Mouse (Mus musculus) heart, postnatal 0 days (tissue): ENCODE data around the gene Cep70. TPM values are rescaled to one million over a fixed set of nuclear protein-coding genes. Genes with fewer than 3 reads are reported as not detected.

Experiments
- ATAC-seq: fragments of 200-750 bp; cut with Nextera tagmentation; 2 replicates; pipeline ENCODE4 v1.8.0; 2017; ENCODE audit warnings: low read depth, moderate number of reproducible peaks, moderate library complexity; ENCODE audit not compliant: insufficient read depth
- DNase-seq: peaks from one replicate; pipeline ENCODE4 v3.0.0-alpha.2; 2016; ENCODE audit warnings: low spot score
- H3K27ac ChIP-seq: fragments of 300-500 bp; sonication (generic); 2 replicates; pipeline ENCODE4 v1.5.1; 2014; ENCODE audit warnings: low read depth, mild to moderate bottlenecking
- H3K27me3 ChIP-seq: fragments of 300-500 bp; sonication (generic); 2 replicates; pipeline ENCODE4 v1.6.1; 2014; ENCODE audit warnings: low read length, mixed read lengths; ENCODE audit not compliant: control insufficient read depth, insufficient read depth
- H3K36me3 ChIP-seq: fragments of 300-500 bp; sonication (generic); replicated peaks from 2 replicates; pipeline ENCODE4 v1.6.1; 2014; ENCODE audit warnings: low read length, mixed read lengths; ENCODE audit not compliant: control insufficient read depth, insufficient read depth
- H3K4me1 ChIP-seq: fragments of 300-500 bp; sonication (generic); 2 replicates; pipeline ENCODE4 v1.6.1; 2014; ENCODE audit warnings: antibody characterized with exemption; ENCODE audit not compliant: control insufficient read depth, insufficient read depth
- H3K4me2 ChIP-seq: fragments of 300-500 bp; sonication (generic); 2 replicates; pipeline ENCODE4 v1.6.1; 2014; ENCODE audit warnings: low read depth, mild to moderate bottlenecking, low read length, moderate library complexity
- H3K4me3 ChIP-seq: fragments of 300-500 bp; sonication (generic); 2 replicates; pipeline ENCODE4 v1.5.1; 2014; ENCODE audit warnings: low read depth, low read length
- H3K9ac ChIP-seq: fragments of 300-500 bp; sonication (generic); replicated peaks from 2 replicates; pipeline ENCODE4 v1.6.1; 2014; ENCODE audit warnings: low read depth, low read length, mixed read lengths
- H3K9me3 ChIP-seq: fragments of 300-500 bp; sonication (generic); replicated peaks from 2 replicates; pipeline ENCODE4 v1.6.1; 2016; ENCODE audit warnings: low read length; ENCODE audit not compliant: control insufficient read depth
- CTCF ChIP-seq: IDR thresholded peaks from 2 replicates; pipeline ENCODE4 v1.5.1; 2016; ENCODE audit warnings: antibody characterized with exemption, control low read depth, low read depth
- EP300 ChIP-seq: IDR thresholded peaks from 2 replicates; pipeline ENCODE4 v1.6.1; 2016; ENCODE audit warnings: antibody characterized with exemption, low read depth
- WGBS: fragments of 180-500 bp; shearing (Covaris S2); extraction: QIAGEN DNeasy Blood & Tissue Kit; methylation state at CpG from one replicate; pipeline ENCODE4 v1.1.7; 2014; 5-methylcytosine and 5-hydroxymethylcytosine counted together
- polyA plus RNA-seq: library from polyadenylated mRNA; unstranded; fragments of >200 nt; fragmentation: Nextera tagmentation; extraction: Ambion mirVana; gene quantifications from 2 replicates; pipeline ENCODE4 v1.2.1, GENCODE M21; 2015
- total RNA-seq: library from RNA; depleted of rRNA; stranded (reverse); fragments of >200 nt; gene quantifications from 2 replicates; pipeline ENCODE4 v1.2.3, GENCODE M21; 2014; ENCODE audit warnings: low replicate concordance; rRNA removed

Cep70 gene
- total and polyA plus RNA-seq, 2 experiments from 2014 or later, result 16.1 to 68.0 TPM

- Histone ChIP-seq H3K4me3 (no peak overlapping the region), H3K4me2 (no peak overlapping the region), H3K4me1 (no peaks in the 10 kb centered on the region), H3K36me3 (no peaks in the 10 kb centered on the region), H3K9me3 (no peaks in the 10 kb centered on the region), H3K27ac (no peak overlapping the region), H3K9ac (no peak overlapping the region), H3K27me3 (no peaks in the 10 kb centered on the region)
- no peak for DNase-seq
- 91% methylated on average over 1 of the region's 1 CpGs for WGBS
- ATAC-seq, result no peak
- TF ChIP-seq EP300, result no peak
- no peak for TF ChIP-seq CTCF
Observed at GRCm38 (mm10) chr9:99338293-99338692, 95.1 kb downstream of the Cep70 start.

GRCm38 (mm10) chr9:99339182-99339581, 96.0 kb downstream of the Cep70 start:
- H3K27ac ChIP-seq, result no peak overlapping the region
- H3K4me1 ChIP-seq, result no peaks in the 10 kb centered on the region
- no peak overlapping the region for H3K9ac ChIP-seq
- WGBS, result 81% methylated on average over 1 of the region's 1 CpGs
- H3K36me3 ChIP-seq, result no peaks in the 10 kb centered on the region
- ATAC-seq (no peak), DNase-seq (no peak)
- TF ChIP-seq CTCF, result peak; percentile 26
- no peak for TF ChIP-seq EP300
- no peak overlapping the region for H3K4me2 ChIP-seq
- H3K9me3 ChIP-seq, result no peaks in the 10 kb centered on the region
- H3K27me3 ChIP-seq, result no peaks in the 10 kb centered on the region
- H3K4me3 ChIP-seq, result no peak overlapping the region

DNA sequence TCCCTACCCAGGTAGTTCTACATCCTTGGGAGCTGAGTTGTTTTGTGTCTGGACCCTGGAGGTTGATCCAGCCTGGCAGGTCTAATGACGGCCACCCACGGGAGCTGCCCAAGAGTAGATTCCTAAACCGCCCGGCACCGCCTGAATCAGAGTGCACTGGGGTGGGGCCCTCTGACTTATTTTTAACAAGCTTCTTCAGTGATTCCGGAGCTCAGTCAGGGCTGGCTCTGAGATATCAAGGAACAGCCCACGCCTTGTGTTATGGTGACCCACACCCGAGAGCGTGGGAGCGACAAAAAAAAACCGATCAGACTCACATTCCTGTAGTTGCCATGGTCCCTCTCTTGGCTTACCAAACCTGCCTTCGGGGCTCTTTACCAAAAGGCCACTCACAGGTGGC, 97.0 kb downstream of the Cep70 start:
- Histone ChIP-seq H3K9me3 (no peaks in the 10 kb centered on the region), H3K36me3 (no peaks in the 10 kb centered on the region), H3K4me2 (no peak overlapping the region), H3K4me3 (no peak overlapping the region), H3K4me1 (no peaks in the 10 kb centered on the region), H3K27ac (no peak overlapping the region), H3K9ac (no peak overlapping the region), H3K27me3 (no peaks in the 10 kb centered on the region)
- WGBS, result 34% methylated on average over 12 of the region's 12 CpGs
- ATAC-seq (no peak), DNase-seq (no peak)
- TF ChIP-seq EP300 (no peak), CTCF (no peak)

GRCm38 (mm10) chr9:99341600-99341999, 98.4 kb downstream of the Cep70 start:
- ATAC-seq (no peak), DNase-seq (no peak)
- Histone ChIP-seq H3K4me1 (no peaks in the 10 kb centered on the region), H3K4me2 (no peak overlapping the region), H3K4me3 (no peak overlapping the region), H3K27ac (no peak overlapping the region), H3K9me3 (no peaks in the 10 kb centered on the region), H3K27me3 (no peaks in the 10 kb centered on the region), H3K9ac (no peak overlapping the region), H3K36me3 (no peaks in the 10 kb centered on the region)
- 20% methylated on average over 3 of the region's 3 CpGs for WGBS
- no peak for TF ChIP-seq CTCF
- no peak for TF ChIP-seq EP300

DNA sequence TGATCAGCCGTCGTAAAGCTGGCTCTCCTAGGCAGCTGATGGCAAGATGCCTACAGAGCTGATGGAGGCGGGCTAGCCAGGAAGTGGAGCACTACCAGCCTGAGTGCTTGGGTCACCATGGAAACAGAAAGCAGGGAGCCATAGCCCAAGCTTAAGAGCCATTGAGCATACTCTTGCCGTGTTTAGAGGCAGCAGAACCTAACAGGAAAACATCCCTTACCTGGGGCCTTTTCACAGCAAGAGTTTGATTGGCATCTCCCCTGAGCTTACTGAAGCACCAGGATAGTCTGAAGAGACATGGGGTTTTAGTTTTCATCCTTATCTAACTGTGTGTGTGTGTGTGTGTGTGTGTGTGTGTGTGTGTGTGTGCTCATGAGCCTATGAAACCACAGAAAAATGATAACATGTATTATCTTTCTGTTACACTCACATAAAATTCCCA, 102.2 kb downstream of the Cep70 start:
- Histone ChIP-seq H3K9ac (no peak overlapping the region), H3K27ac (no peak overlapping the region), H3K4me1 (no peaks in the 10 kb centered on the region), H3K27me3 (no peaks in the 10 kb centered on the region), H3K4me2 (no peak overlapping the region), H3K4me3 (no peak overlapping the region), H3K9me3 (no peaks in the 10 kb centered on the region), H3K36me3 (no peaks in the 10 kb centered on the region)
- ATAC-seq (no peak), DNase-seq (no peak)
- TF ChIP-seq EP300 (no peak), CTCF (no peak)
- 39% methylated on average over 4 of the region's 4 CpGs for WGBS

Other genes with a start within 250 kb of the Cep70 start
- not detected in 2 replicates for gene Gm1123, start 207.7 kb upstream of the Cep70 start, total RNA-seq
- gene Gm1123, start 207.7 kb upstream of the Cep70 start, polyA plus RNA-seq, result 0.07 TPM in 2 replicates
- gene Pik3cb, start 102.7 kb upstream of the Cep70 start, total RNA-seq, result 1.9 and 2.1 TPM in 2 replicates
- 0.75 and 1.7 TPM in 2 replicates for gene Pik3cb, start 102.7 kb upstream of the Cep70 start, polyA plus RNA-seq
- not detected in 2 replicates for gene Faiml, start 6.1 kb upstream of the Cep70 start, total RNA-seq
- gene Faiml, start 6.1 kb upstream of the Cep70 start, polyA plus RNA-seq, result not detected in 2 replicates
- gene Esyt3, start 115.2 kb downstream of the Cep70 start, total RNA-seq, result 0.04 and 0.12 TPM in 2 replicates
- 0.16 and 0.21 TPM in 2 replicates for gene Esyt3, start 115.2 kb downstream of the Cep70 start, polyA plus RNA-seq
- gene Mras, start 194.0 kb downstream of the Cep70 start, total RNA-seq, result 13.8 and 15.8 TPM in 2 replicates
- 11.9 and 13.0 TPM in 2 replicates for gene Mras, start 194.0 kb downstream of the Cep70 start, polyA plus RNA-seq
- not detected in 2 replicates for gene Nme9, start 208.1 kb downstream of the Cep70 start, total RNA-seq
- 0.18 and 0.93 TPM in 2 replicates for gene Nme9, start 208.1 kb downstream of the Cep70 start, polyA plus RNA-seq